Mouse (Mus musculus) gastrocnemius, postnatal 4 days (tissue): ENCODE measurements at regions not wholly inside any gene's neighbourhood (a gene's known extent, or its start where the extent isn't known, plus 50 kb on each side); places are given as distances from the start of the nearest gene placed in this dataset.

Experiments used
- DNase-seq, 2 experiments: peaks; one replicate each; pipeline ENCODE4 v3.0.0; 2021 to 2022; ENCODE audit warnings: low spot score in 2 of 2, mixed read lengths in 2 of 2

DNA sequence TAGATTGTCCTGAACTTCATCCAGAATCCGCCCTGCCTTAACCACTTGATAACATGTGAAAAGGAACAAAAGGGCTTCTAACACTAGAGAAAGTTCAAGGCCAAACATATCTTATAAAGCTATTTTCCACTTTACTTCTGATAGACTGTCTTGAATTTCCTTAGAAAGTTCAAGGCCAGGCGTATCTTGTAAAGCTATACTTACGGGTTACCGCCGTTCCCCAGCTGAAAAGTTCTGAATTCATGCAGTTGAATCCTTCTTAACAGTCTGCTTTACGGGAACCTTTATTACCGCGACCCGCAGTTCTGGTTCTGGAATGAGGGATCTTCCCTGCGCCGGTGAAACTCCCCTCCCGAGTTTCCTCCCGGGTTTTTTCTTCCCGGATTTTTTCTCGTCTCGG, 492.0 kb downstream of the Gm21739 start:
- peak in 1 of 2 experiments; percentile 1 for DNase-seq
